Mouse (Mus musculus) retina, embryonic 14.5 days (tissue): ENCODE results near the gene Ddx19a.
"Not testable (repeated sequence)": the region's sequence is repeated elsewhere in the genome, so short reads cannot be mapped to it uniquely, and the experiment has no call there.

Experiments used
- DNase-seq: peaks from one replicate; pipeline ENCODE4 v3.0.0-alpha.2; 2015; ENCODE audit warnings: low spot score

The Ddx19a gene

DNA sequence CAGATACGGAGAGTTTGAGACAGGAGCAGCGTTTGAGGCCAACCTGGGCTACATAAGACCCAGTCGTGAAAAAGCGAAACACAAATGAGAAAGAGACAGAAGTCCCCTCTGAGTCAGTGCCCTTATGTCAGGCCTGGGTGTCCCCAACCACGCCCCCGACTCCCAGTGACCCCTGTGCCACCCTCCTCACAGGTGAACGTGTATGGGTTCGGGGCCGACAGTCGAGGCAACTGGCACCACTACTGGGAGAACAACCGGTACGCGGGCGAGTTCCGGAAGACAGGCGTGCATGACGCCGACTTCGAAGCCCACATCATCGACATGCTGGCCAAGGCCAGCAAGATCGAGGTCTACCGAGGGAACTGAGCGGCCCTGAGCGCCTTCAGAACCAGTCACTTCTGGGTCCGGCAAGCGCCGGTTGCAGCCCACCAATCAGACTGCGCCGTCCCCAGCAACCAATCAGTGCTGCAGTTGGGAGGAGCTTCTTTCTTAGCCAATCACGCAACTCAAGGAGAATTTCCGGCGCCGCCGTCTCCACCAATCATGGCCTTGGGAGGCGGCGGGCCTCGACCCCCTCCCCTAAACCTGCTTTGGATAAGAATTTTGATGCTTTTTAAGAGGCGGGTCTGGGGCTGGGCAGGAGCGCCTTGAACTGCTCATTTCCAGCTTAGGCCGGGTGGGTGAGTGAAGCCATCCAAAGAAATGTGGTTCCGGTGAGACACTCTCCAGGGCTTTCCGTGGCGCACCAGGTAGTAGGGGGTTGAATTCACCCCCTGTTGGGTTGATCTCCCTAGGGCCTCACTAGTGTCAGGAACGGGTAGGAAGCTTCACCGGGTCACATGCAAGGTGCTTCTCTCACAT is 27.5 kb downstream of the Ddx19a start:
- DNase-seq, result peak; percentile 96

DNA sequence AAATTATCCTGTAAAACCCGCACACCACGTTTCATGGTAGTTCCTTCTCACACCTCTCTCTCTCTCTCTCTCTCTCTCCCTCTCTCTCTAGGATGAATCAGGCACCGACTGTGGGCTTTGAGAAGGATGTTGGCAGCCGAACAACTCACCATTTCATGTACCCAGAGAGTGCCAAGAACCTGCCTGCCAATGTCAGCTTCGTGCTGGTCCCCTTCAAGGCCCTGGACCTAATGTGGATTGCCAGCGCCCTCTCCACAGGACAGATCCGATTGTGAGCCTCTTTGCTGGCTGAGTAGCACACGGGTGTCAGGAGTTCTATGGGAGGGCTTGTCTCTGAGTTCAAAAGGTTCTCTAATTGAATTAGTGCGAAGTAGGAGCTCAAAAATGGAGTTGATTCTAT is 30.3 kb downstream of the Ddx19a start:
- DNase-seq, result no peak

DNA sequence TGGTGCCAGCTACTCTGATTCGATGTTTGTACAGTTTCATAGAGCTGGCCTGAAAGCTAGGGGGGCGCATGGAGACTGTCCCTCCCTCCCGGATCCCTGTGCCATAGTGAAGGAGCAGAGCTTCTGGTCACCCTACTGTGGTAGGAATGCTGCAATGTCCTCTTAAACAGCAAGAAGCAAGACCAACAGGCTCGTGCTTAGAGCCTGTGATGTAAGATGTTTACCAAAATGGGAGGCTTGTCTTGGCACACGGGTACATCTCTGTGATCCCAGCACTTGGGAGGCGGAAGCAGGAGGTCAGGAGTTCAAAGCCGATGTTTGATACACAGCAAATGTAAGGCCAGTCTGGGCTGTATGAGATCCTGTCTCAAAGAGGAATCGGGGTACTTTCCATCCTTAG is 31.0 kb downstream of the Ddx19a start:
- no peak for DNase-seq

DNA sequence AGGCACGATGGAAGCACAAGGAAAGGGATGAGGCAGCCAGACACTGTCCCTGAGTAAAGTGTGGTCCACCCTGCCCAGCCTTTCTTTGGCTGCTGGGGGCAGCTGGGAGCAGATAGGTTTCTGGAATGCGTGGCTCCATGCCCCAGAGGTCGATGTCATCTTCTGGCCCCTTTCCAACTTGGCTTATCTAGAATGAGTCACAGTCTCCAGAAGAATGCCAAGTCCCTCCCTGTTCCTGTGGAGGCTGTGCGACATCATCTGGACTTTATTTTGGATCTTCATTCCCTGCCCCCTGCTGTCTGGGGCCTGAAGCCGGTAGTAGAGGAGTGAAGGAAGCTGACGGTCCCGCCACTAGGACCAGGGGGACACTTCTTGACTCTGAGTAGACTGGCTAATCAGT is 32.0 kb downstream of the Ddx19a start:
- no peak for DNase-seq

DNA sequence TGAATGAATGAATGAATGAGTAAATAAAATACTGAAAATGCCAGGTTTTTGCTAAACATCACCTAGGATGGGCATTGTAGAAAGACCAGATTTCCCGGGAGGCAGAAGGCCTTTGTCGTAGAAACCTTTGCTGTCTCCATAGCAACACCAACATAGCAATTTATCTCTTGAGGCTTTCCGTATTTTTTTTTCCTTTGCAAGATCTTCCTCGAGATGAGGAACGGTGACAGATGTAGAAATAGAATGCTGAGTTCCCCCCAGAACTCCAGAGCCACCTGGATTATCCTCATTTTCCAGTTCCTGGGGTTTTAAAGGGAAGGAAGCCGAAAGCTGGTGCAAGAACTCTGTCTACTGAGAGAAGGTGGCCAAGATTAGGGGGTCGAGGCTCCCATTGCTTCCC is 32.9 kb downstream of the Ddx19a start:
- no peak for DNase-seq

DNA sequence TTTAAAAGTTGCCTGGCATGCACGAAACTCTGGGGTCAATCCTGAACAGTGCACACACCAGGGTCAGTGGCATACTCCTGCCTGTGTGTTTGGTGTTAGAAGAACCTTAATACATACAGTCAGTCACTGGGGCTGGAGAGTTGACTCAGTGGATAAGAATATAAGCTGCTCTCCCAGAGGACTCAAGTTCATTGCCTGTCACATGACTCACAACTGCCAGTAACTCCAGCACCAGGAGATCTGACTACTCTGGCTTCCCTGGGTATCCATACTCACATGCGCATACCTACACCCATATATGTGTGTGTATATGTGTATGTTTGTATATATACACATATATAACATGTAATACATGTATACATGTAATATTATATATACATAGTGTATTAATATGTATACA is 34.5 kb downstream of the Ddx19a start:
- no peak for DNase-seq

DNA sequence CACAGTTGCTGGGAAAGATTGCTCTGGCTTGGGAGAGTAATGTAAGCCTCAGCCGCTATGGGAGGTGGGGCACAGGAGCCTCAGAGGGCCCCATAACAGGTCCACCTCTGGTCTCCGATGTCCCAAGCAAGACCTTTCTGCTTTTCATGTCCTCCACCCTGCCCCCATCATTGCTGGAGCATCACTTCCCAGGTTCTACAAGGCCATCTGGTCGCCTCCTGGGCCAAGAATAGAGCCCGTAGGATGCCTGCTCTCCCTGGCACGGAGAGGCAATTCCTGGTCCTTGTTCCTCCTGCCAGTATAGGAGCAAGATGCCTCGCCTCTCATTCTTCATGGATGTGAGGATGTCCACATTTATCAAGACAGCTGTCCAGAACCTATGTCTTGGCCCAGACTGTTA is 37.7 kb downstream of the Ddx19a start:
- DNase-seq, result no peak

DNA sequence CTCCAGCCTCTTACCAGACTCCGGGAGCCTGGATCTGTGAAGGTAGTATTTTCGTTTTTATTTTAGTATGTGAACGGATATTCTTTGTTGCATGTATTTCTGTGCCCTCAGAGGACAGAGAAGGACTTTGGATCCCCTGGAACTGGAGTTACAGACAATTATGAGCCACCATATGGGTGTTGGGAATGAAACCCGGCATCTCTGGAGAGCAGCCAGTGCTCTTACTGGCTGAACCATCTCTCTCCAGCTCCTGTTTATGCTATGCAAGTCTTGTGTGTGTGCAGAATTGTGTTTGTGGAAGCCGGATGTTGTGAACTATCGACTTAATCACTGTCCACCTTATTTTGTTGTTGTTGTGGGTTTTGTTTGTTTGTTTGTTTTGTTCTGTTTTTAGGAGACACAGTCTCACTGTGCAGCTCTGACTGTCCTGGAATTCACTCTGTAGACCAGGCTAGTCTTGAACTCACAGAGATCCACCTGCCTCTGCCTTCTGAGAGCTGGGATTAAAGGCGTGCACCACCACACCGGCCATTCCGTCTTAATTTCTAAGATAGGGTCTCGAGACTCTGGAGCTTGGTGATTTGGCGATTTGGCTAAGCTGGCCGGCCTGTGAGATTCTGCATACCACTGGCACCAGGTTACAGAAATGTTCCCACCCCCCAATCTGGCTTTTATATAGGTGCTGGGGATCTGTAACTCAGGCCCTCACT is 38.4 kb downstream of the Ddx19a start:
- no peak for DNase-seq

DNA sequence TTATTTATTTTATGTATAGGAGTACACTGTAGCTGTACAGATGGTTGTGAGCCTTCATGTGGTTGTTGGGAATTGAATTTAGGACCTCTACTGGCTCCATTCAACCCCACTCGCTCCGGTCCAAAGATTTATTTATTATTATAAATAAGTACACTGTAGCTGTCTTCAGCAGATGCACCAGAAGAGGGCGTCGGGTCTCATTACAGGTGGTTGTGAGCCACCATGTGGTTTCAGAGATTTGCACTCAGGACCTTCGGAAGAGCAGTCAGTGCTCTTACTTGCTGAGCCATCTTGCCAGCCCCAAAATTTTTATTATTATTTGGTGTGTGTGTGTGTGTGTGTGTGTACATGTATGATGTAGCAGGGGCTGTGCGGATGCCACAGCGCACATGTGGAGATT is 39.0 kb downstream of the Ddx19a start:
- DNase-seq, result not testable (repeated sequence)

DNA sequence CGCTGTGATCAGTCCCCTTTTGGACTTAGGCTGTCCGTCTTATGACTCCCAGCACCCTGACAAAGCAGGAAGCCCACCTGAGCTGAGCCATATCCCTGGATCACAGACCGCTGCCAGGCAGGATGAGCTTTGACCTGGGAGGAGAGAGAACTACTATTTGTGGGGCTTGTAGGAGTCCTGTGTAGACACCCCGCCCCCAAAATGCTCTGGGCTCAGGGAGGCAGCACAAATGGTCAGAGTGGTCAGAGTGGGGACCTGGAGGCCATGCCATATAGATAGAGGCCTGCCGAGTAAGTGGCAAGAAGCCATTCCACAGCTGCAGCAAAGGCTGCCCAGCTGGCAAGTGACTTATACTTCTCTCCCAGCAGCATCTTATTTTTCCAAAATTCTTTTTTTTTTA is 39.5 kb downstream of the Ddx19a start:
- DNase-seq, result no peak

DNA sequence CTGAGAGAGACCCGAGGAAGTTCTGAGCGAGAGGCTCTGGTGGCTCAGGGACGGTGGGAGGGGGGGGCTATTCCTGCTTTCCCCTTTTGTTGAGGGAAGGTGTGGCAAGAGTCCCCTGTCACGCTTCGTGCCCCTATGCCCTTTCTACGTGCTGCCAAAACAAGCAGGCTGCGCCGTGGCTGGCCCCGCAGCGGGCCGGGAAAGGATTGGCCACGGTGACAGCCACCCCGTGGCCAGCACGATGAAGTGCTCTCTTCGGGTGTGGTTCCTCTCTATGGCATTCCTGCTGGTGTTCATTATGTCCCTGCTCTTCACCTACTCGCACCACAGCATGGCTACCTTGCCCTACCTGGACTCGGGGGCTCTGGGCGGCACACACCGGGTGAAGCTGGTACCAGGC is 40.1 kb downstream of the Ddx19a start:
- DNase-seq, result no peak

DNA sequence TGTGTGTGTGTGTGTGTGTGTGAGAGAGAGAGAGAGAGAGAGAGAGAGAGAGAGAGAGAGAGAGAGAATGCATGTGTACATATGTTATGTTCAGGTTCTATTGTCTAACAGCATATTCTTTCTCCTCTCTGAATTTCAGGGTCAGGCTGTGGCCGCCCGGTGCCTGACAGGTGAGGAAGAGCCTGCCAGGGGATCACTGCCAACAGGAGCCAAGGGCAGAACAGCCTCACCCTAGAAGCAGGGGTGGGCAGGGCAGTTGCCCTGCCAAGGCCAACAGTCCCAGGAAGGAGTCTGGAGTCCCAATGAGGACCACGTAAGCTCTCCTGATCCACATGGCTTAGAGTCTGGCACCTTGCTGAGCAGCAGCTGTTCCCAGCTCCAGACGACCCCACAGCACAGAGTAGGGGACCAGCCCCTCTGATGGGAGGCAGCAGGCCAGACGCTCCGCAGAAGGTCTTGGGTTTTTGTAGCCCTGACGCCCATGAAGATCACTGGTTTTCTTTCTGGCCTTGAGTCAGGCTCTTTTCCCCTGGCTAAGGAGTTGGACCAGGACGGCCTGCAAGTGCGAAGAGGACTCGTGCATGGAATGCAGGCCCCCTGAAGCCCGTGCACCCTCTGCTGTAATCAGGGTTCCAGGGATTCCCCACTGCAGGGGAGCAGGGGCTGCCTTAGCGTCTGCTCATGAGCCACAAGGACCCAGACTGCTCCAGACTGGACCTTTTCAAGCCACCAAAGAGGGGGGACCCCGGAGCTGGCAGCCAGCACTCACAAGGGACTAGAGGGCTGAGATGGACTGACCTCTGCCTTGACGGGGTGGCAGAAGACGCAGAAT is 40.8 kb downstream of the Ddx19a start:
- no peak for DNase-seq

DNA sequence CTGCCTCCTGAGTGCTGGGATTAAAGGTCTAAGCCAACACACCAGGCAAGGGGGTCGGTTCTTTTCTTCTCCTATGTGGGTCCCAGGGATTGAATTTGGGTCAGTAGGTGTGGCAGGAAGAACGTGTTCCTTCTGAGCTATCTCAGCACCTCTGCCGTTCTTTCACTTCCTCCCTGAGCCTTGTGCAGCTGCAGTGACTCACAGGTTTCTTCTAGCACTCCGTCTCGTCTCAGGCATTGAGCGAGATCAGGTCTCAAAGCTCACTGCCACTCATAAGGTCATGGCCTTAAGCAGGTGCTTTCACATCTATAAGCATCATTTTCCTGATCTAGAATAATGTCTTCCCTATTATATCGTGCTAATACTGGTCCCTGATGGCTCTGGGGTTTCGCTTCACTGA is 42.8 kb downstream of the Ddx19a start:
- DNase-seq, result no peak

DNA sequence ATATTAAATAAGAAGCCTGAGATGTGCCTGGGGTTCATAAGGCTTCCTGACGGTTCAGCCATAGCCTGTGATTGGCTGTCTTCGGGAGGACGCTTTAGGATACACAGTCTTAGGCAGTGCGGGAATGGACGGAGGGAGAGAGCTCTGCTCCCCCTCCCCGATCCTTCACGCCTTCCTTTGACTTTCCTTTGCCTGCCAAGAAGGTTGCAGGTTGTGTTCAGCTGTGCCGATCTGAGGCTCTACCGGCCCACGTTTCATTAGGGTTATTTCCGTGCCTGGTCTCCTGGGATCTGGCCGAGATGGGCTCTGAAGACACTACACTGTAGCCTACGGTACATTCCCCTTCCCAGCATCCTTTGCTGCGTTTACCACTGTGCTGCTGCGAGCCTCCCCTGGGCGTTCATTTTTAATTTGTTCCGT is 47.5 kb downstream of the Ddx19a start:
- DNase-seq, result no peak

DNA sequence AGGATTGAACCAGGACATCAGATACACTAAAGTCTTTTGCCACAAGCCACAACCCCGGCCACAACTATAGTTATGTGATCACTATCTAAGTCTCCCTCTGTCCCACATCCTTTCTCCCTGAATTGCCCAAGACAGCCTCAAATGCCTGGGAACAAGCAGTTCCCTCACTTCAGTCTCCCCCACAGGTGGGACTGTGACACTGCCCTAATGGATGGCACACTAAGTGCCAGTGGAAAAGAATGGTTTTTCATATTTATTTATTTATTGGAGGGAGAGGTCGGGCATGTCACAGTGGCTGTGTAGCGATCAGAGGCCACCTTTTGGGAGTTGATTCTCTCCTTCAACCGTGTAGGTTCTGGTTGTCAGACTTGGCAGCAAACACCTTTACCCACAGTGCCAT is 51.9 kb downstream of the Ddx19a start:
- DNase-seq, result no peak

DNA sequence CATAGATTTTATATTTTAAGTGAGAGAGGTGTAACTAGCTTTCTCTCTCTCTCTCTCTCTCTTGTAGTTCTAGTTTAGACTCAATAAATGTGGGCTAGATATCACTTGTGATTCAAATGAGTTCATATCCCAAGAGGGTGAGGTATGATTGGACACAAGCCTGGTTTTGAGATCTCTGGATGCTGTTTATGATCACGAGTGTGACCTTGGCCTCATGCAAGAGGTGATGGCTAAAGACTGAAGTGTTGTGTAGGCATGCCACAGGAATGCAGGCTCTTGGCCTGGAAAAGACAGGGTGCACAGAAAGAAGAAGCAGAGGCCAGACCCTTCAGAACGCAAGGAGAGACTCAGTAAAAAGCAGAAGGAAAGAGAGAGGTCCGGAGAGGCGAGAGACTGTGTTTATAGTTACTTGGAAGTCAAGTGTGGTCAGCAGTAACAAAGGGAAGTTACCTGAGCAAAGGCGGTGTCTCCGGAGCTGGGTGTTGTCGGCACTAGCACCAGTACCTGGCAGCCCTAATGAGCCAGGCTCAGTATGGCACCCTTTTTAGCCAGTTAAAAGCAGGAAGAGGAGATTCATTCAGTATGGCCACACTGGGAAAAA is 53.2 kb downstream of the Ddx19a start:
- DNase-seq, result no peak

DNA sequence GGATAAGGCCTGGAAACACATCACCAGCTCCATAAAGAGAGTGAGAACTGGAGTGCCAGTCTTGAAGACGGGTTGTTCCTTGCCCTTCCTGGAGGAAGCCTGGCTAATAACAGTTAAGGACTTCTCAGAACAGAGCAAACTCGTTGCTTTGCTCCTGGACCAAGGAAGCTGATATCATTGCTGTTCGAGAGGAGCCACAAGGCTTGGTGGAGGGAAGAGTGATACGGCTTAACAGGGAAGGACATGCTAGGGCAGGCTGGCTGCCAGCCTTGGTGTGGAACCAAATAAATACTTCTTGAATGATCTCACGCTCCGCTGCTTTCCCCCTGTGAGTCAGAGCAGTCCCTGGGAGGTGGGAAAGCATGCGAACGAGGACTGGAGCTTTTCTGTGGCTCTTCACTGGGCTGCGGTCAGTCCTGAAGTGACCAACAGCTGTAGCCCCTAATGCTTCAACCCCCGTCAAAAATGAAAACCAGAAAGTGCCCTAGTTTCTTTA is 56.1 kb downstream of the Ddx19a start:
- DNase-seq, result peak; percentile 67

DNA sequence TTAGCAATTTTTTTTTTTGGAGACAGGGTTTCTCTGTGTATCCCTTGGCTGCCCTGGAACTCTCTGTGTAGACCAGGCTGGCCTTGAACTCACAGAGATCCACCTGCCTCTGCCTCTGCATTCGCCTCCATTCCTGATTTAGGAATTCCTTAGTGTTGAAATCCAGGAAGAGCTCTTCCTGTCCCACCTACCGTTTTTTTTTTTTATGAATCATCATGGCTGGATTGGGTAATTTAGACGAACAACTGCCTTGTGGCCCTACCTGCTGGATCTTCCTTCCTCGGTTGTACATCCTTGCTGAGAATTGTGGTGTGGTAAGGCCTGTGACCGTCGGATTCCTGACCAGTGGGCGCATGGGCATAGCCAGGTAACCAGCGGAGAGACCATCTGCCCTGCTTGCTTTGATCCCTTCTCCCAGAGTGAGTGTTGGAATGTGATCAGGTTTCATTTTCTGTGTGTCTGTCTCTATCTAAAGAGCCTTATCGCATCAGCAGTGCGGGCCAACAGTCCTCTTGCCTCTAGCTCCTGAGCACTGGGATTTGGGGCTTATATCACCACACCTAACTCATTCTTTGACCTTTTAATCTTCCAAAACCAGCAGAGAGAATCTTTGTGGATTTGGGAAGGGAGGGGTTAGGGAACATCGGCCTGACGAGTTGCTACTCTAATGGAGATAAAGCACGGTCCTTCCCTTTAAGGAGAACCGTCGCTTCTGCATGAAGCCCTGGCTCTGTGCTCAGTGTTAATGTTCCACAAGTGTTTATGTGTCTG is 56.7 kb downstream of the Ddx19a start:
- no peak for DNase-seq

DNA sequence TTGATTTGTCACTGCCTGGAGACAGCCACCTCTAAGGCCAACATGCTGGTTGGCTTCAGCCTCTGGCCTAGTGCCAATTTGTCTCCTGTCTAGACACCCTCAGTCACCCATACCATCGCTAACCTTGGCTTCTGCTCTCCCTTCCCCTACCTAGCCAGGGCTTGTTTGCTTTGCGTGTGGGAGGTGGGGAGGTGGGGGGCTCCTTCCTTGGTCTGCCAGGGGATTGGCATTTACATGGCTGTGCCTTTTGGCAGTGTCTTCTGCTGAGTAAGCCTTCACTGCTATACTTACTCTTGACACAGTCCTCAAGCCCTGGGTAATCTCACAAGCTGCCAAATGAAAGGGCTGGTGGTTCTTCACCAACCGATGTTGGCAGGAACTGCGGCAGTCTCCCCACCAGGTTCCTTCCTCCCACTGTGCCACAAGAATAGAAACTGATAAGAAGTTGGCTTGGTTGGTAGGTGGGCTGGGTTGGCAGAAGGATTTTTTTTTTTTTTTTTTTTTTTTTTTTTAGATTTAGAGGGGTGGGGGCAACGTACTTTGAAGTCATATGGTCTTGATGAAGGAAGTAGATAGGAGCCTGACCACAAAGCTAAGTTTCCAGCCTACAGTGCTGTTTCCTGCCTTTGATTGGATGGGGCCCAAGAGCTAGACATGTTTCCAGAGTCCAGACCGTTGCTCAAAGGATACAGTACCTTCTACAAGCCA is 58.6 kb downstream of the Ddx19a start:
- DNase-seq, result no peak

DNA sequence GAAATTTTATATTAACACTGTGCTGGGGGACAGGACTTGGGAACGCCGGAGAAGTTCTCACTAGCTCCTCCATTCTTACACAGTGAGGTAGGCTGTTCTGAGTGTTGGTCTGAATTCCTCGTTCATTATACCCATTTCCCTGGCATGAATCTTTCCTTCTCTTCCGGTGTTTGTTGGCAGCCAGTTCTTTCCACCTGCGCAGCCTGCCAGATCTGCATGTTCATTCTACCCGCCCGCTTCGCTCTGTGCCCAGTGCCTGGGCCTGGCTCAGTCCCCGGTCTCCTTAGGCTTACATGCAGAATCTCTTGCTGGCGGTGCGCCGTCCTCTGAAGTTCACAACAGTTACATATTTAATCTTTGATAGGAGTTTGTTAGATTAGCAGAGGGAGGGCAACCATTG is 61.4 kb downstream of the Ddx19a start:
- DNase-seq, result no peak

DNA sequence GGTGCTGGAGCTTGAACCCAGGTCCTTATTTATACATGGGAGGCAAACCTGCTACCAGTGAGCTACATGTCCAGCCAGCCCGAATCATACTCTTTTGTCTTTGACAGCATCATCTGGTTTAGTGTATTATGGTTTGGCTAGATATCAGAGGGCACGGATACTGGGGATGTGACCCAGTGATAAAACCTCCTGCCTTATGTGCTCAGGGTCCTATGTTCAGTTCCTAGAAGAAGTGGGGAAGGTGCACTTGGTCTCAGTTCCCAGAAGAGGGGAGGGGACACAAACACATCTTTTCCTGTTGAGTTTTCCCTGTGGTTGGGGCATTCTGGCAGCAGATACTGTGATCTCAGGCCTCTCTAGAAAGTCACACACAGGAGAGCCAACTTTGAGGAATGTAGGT is 64.3 kb downstream of the Ddx19a start:
- no peak for DNase-seq
